Mouse (Mus musculus): ENCODE results near the gene Syt15. TPM values are rescaled to one million over a fixed set of nuclear protein-coding genes. Genes with fewer than 3 reads are reported as not detected.

The Syt15 gene
- under 1 TPM; 0.16 to 0.27 TPM for total RNA-seq (2021)
- long read RNA-seq, experiment 1, partial matches to known transcripts: 0 of 1 reads
- long read RNA-seq, experiment 1, other reads (novel, unspliced or antisense): 0 of 1 reads
- long read RNA-seq, experiment 2: 0 reads

DNA sequence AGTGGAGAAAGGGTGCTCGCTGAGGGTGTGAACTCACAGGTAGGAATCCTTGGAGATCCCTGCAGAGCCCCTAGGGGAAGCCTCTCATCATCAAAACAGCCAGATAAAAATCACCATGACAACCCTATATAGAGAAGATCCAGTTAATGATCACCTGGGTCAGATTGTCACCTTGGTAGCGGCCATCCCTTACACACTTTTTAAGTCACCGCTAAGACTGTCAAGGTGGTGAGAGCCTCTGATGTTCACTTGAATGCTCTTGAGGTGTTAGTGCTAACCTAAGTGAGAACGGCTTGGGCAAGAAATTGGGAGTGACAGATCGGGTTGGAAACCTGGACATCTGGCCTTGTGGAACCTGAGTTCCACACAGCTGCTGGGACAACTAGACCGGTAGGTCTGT, at the start of gene Syt15:
Syt15 (plus strand) TSS at position 301 of the 400 bp plus-strand sequence.
- no peak for DNase-seq (ENCODE audit: low spot score in 2 of 2)

DNA sequence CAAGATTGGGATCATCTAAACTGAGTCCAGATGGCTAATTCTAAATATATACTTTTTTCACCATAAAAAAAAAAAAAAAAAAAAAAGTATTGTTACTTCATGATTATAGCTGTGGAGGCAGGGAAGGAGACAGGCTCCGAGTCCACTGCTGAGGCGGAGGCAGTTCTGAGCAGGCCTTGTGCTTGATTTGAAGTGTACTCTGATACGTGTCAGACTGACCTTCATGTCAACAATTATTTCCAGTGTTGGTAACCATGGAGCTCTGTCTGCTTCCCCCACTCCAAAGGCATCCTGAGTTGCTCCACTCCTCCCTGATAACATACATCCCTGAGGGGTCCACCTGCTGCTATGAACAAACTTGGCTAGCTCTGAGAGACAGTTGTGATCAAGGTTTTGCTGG, 48.3 kb upstream of the Syt15 start:
- no peak for DNase-seq (ENCODE audit: low spot score in 2 of 2)

GRCm38 (mm10) chr14:34179351-34179750, 40.0 kb upstream of the Syt15 start:
- DNase-seq (ENCODE audit: low spot score in 2 of 2): no peak

DNA sequence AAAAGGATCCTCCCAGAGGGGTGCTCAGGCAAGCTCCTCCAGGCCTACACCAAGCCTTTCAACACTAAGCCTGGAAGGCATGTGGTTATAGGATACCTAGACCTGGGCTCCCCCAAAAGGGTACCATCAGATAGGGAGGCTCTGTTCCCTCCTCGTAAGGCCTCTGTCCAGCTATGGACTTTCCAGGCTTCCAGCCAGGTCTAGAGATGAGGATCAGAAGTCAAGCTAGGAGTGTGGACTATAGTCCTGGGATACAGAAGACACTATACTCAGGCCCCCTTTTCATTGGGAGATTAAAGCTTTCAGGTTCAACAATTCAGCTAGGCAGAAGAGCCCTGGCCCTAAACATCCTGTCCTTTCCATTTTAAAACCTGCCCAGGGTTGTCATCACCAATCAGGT, 36.3 kb upstream of the Syt15 start:
- no peak for DNase-seq (ENCODE audit: low spot score in 2 of 2)

- peak; percentile 61 to 69 for DNase-seq (ENCODE audit: low spot score in 2 of 2)
Observed at GRCm38 (mm10) chr14:34188629-34189028, 30.8 kb upstream of the Syt15 start.

DNA sequence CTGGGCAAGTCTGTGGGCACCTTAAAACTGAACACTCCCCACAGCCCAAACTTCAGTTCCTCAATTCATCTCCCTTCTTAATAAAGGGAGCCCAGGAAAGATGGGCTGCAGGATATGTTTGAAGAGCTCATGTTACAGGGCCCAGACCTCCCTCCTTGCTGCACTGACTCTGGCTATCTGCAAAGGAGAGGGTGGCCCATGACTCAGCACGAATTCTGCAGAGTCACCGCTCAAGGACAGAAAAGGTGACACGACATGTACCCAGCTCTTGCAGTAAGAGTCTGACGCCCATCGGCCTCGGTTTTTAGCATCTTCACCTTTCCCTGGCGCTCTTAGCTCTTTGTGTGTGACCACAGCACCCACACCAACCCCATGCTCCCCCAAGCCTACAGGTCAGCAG, 29.0 kb upstream of the Syt15 start:
- peak in 1 of 2 experiments; percentile 56 for DNase-seq (ENCODE audit: low spot score in 2 of 2)

- DNase-seq (ENCODE audit: low spot score in 2 of 2): no peak
Observed at GRCm38 (mm10) chr14:34193879-34194278, 25.5 kb upstream of the Syt15 start.

DNA sequence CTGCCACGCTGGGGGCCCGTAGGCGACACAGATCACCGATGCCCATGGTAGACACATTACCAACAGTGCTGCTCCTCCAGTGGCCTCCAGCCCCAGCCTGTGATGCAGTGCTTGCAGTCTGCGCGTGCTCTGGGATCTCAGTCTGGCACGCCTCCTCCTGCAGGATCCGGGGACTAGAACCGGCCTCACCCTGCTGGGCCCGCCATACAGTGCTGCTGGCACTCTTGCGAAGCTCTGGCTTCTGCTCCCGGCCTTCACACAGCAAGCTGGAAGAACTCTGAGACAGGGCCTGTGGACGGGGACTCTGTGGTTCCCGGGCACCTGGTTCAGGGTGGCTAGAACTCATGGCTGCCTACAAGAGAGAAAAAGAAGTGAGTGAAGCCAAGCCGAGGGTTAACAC, 23.9 kb upstream of the Syt15 start:
- no peak for DNase-seq (ENCODE audit: low spot score in 2 of 2)

DNA sequence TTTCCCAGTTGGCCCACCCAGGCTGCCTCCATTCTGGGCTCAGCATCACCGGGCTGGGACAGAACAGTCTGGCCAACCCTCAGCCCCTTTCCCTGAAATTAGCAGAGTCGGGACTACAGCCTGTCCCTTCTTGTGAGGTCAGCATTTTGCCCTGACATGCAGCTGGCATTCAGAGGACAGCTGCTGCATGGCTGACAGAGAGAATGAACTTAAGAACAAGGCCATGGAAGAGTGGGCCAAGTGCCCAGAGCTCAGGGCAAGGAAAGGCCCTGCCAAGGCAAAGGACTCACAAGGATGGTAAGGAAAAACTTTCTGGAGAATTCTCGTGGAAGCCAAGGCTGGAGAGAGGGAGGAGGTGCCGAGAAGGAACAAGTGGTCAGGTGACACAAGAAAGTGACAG, 22.7 kb upstream of the Syt15 start:
- DNase-seq (ENCODE audit: low spot score in 2 of 2): peak in 1 of 2 experiments; percentile 39

DNA sequence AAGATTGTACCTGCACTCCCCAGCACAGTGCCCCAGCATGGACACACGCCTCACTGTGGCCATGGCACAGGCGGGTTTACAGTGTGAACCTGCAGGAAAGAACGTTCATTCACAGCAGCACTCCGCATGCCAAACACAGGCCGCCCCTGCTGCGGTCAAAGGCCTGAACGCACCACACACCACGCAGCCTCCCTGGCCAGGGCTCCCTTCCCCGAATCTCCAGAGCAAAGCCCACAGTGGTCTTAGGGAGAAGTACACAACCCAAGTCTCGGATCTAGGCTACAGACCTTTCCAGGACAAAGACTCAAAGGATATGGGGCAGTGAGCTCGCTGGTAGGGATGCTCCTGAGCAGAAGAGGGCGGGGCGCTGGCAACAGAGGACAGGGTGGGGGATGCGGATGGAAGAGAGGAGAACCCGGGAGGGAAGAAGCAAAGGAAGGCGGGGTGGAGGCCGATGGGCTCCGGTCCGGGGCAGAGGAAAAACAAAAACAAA, 18.6 kb upstream of the Syt15 start:
- DNase-seq (ENCODE audit: low spot score in 2 of 2): no peak

GRCm38 (mm10) chr14:34201231-34202035, 18.0 kb upstream of the Syt15 start, which contains the start of gene Gprin2:
Gprin2 (minus strand) TSS chr14:34201653.
- DNase-seq (ENCODE audit: low spot score in 2 of 2): peak; percentile 39 to 44

DNA sequence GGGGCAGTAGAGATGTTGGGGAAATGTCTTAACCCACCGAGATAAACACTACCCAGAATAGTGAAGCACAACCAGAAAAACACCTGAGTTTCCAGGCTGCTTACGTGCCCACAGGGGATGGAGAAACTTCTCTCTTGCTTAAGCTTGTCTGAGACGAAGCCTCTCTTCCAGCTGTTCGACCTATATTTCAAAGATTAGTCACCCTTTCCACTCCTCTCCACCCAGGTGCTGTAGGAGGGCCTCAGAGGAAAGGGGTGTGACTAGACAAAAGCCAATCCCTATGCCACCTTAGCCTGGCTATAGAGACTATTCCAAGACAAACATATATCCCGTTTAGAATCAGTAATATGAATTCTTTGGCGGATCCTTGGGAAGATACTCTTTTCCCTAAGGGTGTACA, 11.4 kb upstream of the Syt15 start:
- DNase-seq (ENCODE audit: low spot score in 2 of 2): no peak

- peak; percentile 36 to 58 for DNase-seq (ENCODE audit: low spot score in 2 of 2)
Observed at GRCm38 (mm10) chr14:34208651-34209050, 10.7 kb upstream of the Syt15 start.

- DNase-seq (ENCODE audit: low spot score in 2 of 2): no peak
Observed at GRCm38 (mm10) chr14:34209080-34209479, 10.3 kb upstream of the Syt15 start.

DNA sequence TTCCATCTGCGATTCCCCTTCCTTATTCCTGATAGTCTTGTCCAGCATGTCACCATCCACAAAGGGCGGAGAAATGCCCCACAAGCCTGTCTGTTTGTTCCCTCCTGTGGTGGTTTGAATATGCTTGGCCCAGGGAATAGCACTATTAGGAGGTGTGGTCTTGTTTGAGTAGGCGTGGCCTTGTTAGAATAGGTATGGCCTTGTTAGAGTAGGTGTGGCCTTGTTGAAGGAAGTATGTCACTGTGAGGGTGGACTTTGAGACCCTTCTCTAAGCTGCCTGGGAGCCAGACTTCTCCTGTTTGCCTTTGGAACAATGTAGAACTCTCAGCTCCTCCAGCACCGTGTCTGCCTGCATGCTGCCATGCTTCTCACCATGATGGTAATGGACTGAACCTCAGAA, 9.5 kb upstream of the Syt15 start:
- DNase-seq (ENCODE audit: low spot score in 2 of 2): no peak

DNA sequence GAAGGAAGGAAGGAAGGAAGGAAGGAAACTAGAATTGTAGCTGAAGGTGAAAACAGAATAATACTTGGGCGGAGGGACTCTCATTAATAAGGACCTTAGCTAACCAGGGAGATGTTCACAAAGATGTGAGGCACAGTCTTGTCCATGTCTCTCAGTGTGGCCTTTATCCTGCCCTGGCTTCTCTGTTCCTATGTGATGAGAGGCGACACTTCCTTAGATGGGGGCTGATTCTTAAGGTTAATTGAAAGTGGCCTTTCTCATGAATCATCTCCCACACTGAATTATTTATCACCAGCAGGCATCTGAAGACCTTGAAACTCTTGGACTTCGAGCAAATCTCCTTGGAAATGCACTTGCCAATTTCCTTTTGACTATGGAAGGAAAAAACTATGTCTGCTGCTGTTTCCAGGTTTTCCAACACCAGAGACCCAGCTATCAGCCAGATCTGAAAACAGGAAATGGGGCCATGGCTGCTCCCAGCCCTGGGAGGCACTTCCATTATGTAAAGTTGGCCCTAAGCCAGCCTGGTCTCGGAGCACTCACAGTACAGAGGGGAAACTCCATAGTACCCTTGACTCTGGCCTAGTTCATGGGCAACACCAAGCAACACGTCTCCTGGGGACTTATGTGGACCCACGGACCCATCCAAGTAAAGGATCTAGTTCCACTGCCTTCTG, 3.8 kb upstream of the Syt15 start:
- no peak for DNase-seq (ENCODE audit: low spot score in 2 of 2)

DNA sequence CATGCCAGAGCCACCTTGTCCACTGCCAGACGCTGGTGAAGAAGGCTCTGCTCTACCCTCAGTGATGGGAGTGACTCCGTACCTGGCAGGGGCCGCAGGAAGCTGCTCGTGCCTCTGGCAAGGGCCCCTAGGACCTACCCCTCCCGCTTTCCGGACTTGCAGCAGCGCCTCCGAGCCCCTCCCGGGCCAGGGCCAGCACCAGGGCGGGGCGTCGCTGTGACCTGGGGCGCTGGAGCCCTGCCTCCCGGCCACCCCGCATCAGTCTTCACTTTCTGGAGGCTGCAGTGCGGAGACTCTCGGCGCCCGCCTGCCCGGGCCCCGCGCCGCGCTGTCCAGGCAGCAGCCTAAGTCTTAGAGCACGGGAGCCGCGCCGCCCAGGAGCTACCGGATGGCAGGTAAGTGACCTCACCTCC, 397 bp downstream of the Syt15 start:
- no peak for DNase-seq (ENCODE audit: low spot score in 2 of 2)

DNA sequence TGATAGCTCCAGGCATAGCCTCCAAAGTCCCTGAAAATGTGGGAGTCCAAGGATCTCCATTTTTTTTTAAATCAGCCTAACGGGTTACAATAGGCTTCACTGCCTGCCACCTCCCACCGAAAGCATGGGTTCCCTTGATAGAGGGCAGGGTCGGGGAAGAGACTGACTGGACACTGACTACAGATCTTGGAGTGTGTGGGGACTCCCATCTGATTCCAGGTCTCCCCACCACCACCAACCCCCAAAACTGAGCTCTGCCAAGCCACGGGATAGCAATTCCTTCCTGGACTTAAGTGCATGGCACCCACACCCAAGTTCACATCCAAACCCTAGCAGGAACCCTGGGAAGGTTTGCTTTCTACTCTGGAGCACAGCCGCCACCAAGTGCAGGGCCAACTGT, 1.0 kb downstream of the Syt15 start:
- no peak for DNase-seq (ENCODE audit: low spot score in 2 of 2)

DNA sequence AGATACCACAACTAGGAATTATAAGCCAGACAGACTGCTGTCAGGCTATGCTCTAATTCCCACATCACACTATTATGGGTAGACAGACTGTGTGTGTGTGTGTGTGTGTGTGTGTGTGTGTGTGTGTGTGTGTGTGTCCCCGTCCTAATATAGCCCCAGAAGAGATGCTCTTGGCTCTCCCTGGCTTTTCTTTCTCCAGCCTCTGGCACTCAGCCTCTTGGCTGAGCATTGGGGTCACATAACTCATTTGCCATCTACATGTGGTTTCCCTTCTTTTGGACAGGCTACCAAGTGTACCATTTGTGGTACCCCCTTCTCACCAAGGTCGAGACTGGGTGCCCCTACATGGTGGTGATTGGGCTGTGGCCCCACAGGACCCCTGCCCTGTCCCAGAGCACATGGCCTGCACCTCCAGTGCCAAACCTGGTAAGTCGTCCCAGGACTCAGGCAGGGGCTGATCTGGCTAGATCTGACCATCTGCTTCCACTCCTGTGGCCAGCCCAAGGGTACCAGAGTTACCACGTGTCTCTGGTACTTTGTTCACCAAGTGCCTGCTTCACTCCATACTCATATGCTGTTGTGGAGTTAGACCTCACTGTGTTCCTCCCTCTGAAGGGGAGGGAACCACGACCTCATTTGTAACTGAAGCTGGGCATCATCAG, 2.2 kb downstream of the Syt15 start:
- DNase-seq (ENCODE audit: low spot score in 2 of 2): no peak

DNA sequence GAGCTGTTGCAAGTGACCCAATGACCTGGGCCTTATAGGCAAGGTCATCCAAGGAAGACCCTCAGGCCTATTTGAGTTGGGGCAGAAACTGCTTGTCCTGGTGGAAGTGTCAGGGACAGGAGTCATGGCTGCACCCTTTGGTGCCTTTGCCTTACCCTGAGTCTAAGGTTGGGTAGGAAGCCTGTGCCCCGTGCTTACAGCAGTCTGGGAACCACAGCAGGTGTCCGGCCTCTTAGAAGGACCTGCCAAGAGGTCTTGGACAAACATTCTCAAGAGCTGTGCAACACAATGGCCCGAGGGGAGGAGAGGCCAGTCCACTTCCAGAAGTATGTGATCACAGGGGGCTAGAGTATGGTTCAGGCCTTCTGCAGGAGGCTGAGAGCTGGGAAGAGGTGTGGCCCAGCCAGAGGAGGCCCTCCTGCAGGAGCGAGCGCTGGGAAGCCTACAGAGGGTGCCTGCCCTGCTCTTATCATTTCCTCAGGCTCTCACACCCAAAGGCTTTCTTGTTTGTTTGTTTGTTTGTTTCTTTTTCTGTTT, 4.0 kb downstream of the Syt15 start:
- DNase-seq (ENCODE audit: low spot score in 2 of 2): peak in 1 of 2 experiments; percentile 2

DNA sequence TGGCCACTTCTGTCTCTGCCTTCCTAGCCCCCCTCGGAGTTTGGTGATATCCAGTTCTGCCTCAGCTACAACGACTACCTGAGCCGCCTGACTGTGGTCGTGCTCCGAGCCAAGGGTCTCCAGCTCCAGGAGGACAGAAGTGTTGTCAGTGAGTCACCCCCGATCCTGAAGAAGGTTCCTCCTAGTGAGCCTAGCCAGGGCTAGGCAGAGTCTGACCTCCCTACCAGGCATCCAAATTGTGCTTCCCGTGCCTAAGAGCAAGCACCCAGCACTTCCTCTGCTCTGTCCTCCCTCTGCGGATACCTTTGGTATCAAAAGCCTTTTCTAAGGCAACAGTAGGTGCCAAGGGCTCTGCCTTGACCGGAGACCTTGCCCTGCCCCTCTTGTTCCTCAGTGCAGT, 6.6 kb downstream of the Syt15 start:
- no peak for DNase-seq (ENCODE audit: low spot score in 2 of 2)

All from adrenal gland, adult 18-20 months (tissue).